Comparison of ENCODE assay signal across 8 mouse cellular contexts in the genomic region with DNA sequence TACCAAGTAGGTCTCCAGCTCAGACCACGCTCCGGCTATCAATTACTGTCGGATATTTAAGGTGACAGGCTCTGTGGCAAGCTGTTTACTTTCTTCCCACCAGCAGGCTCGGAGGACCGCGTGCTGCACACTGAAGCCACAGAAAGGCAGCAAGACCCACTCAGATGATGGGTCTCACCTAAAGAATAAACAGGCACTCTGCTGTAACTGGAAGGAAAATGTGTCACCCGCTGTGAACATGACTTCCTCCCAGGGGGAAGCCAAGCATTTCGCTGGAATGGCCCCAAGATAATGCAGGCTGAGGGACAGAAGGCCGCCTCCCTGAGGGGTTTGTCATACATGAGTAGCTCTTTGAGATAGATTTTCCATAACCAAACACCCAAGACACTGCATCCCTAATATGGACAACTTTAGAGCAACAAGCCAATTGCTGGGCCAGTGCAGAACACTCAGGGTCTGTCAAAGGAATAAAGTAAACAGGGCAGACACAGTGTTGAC.
DNase-seq lines count a peak whose midpoint lies in the region; ATAC-seq and TF ChIP-seq lines count a peak whose summit lies in the region.

No protein-coding gene starts in this region.

- H3K36me3 ChIP-seq in intestine, embryonic 14.5 days (ENCODE audit: control insufficient read depth, insufficient read depth, low read length): no peaks in the 10 kb centered on the region
- H3K36me3 ChIP-seq in intestine, embryonic 15.5 days: no peaks in the 10 kb centered on the region
- no peaks in the 10 kb centered on the region for H3K36me3 ChIP-seq in embryonic facial prominence, embryonic 10.5 days (replicated peaks)
- H3K36me3 ChIP-seq in heart, postnatal 0 days (replicated peaks; ENCODE audit: control insufficient read depth, insufficient read depth, low read length): no peaks in the 10 kb centered on the region
- H3K36me3 ChIP-seq in midbrain, embryonic 16.5 days (ENCODE audit: control insufficient read depth, insufficient read depth, low read length): no peaks in the 10 kb centered on the region

- no peaks in the 10 kb centered on the region for H3K27me3 ChIP-seq in intestine, embryonic 14.5 days (replicated peaks; ENCODE audit: control insufficient read depth, insufficient read depth, low read length)
- no peaks in the 10 kb centered on the region for H3K27me3 ChIP-seq in intestine, embryonic 15.5 days (replicated peaks)
- no peaks in the 10 kb centered on the region for H3K27me3 ChIP-seq in embryonic facial prominence, embryonic 10.5 days (replicated peaks; ENCODE audit: low read depth, poor library complexity, severe bottlenecking)
- no peaks in the 10 kb centered on the region for H3K27me3 ChIP-seq in heart, postnatal 0 days (ENCODE audit: control insufficient read depth, insufficient read depth, low read length)
- no peaks in the 10 kb centered on the region for H3K27me3 ChIP-seq in midbrain, embryonic 16.5 days (ENCODE audit: control insufficient read depth, insufficient read depth, low read depth, low read length)

- WGBS in intestine, embryonic 14.5 days: 18% methylated on average over 9 of the region's 9 CpGs
- WGBS in intestine, embryonic 15.5 days: 20% methylated on average over 9 of the region's 9 CpGs
- 21% methylated on average over 9 of the region's 9 CpGs for WGBS in embryonic facial prominence, embryonic 10.5 days
- WGBS in heart, postnatal 0 days: 7% methylated on average over 9 of the region's 9 CpGs
- 9% methylated on average over 9 of the region's 9 CpGs for WGBS in midbrain, embryonic 16.5 days

- no peak overlapping the region for H3K4me2 ChIP-seq in intestine, embryonic 14.5 days (ENCODE audit: low read length)
- no peak overlapping the region for H3K4me2 ChIP-seq in intestine, embryonic 15.5 days (replicated peaks)
- no peak overlapping the region for H3K4me2 ChIP-seq in heart, postnatal 0 days (ENCODE audit: low read depth, low read length)
- no peak overlapping the region for H3K4me2 ChIP-seq in midbrain, embryonic 16.5 days (ENCODE audit: low read length)

- no peak for DNase-seq in intestine, embryonic 14.5 days (ENCODE audit: low spot score)
- peak; percentile 32 for DNase-seq in embryonic facial prominence, embryonic 10.5 days (ENCODE audit: low spot score)
- DNase-seq in heart, postnatal 0 days (ENCODE audit: low spot score): peak; percentile 10
- no peak for DNase-seq in layer of hippocampus, adult 11-12 months (ENCODE audit: low spot score)
- no peak for DNase-seq in natural killer cell, adult 2 months (ENCODE audit: low spot score in 2 of 2)
- no peak for DNase-seq in urinary bladder, postnatal 10 days (ENCODE audit: low spot score)

- no peaks in the 10 kb centered on the region for H3K9me3 ChIP-seq in intestine, embryonic 14.5 days (ENCODE audit: control insufficient read depth, low read length)
- no peaks in the 10 kb centered on the region for H3K9me3 ChIP-seq in intestine, embryonic 15.5 days
- H3K9me3 ChIP-seq in embryonic facial prominence, embryonic 10.5 days: no peaks in the 10 kb centered on the region
- no peaks in the 10 kb centered on the region for H3K9me3 ChIP-seq in heart, postnatal 0 days (replicated peaks; ENCODE audit: control insufficient read depth, low read length)
- no peaks in the 10 kb centered on the region for H3K9me3 ChIP-seq in midbrain, embryonic 16.5 days (replicated peaks; ENCODE audit: control insufficient read depth, low read length, poor library complexity, severe bottlenecking)

- H3K9ac ChIP-seq in intestine, embryonic 14.5 days (ENCODE audit: low read length): no peak overlapping the region
- H3K9ac ChIP-seq in intestine, embryonic 15.5 days: no peak overlapping the region
- H3K9ac ChIP-seq in heart, postnatal 0 days (replicated peaks; ENCODE audit: low read depth, low read length): no peak overlapping the region
- H3K9ac ChIP-seq in midbrain, embryonic 16.5 days (ENCODE audit: low read depth, low read length): no peak overlapping the region; the same call in 1 of the 2 replicates

- no peak for ATAC-seq in intestine, embryonic 14.5 days (replicated peaks; ENCODE audit: low FRiP score, low TSS enrichment, low read depth)
- ATAC-seq in intestine, embryonic 15.5 days: no peak
- 0 out of 2 replicates have a peak, but pooled peaks have one; percentile 6 for ATAC-seq in heart, postnatal 0 days (ENCODE audit: insufficient read depth, low read depth)
- no peak for ATAC-seq in midbrain, embryonic 16.5 days

- H3K4me3 ChIP-seq in intestine, embryonic 14.5 days (ENCODE audit: low read depth, low read length): no peak overlapping the region
- H3K4me3 ChIP-seq in intestine, embryonic 15.5 days (replicated peaks): no peak overlapping the region
- no peak overlapping the region for H3K4me3 ChIP-seq in embryonic facial prominence, embryonic 10.5 days
- H3K4me3 ChIP-seq in heart, postnatal 0 days (ENCODE audit: low read depth, low read length): no peak overlapping the region
- no peak overlapping the region for H3K4me3 ChIP-seq in midbrain, embryonic 16.5 days (ENCODE audit: low read depth, low read length)

- TF ChIP-seq CTCF in heart, postnatal 0 days (IDR thresholded peaks at IDR 0.05; ENCODE audit: low read depth): no peak

- peak overlapping the region; percentile 43; the same call in 1 of the 2 replicates for H3K27ac ChIP-seq in intestine, embryonic 14.5 days (ENCODE audit: low read depth)
- no peak overlapping the region for H3K27ac ChIP-seq in intestine, embryonic 15.5 days
- no peak overlapping the region for H3K27ac ChIP-seq in embryonic facial prominence, embryonic 10.5 days (replicated peaks)
- H3K27ac ChIP-seq in heart, postnatal 0 days (ENCODE audit: low read depth): no peak overlapping the region
- peak overlapping the region; percentile 25 for H3K27ac ChIP-seq in midbrain, embryonic 16.5 days (ENCODE audit: low read length)

- TF ChIP-seq EP300 in heart, postnatal 0 days (IDR thresholded peaks at IDR 0.05; ENCODE audit: low read depth): no peak

- 0 out of 2 replicates have a peak, but pooled peaks cover 3% of the 10 kb centered on the region for H3K4me1 ChIP-seq in intestine, embryonic 14.5 days (replicated peaks; ENCODE audit: control insufficient read depth, insufficient read depth, low read length)
- no peaks in the 10 kb centered on the region for H3K4me1 ChIP-seq in intestine, embryonic 15.5 days (replicated peaks)
- H3K4me1 ChIP-seq in embryonic facial prominence, embryonic 10.5 days: peaks cover 12% of the 10 kb centered on the region
- no peaks in the 10 kb centered on the region for H3K4me1 ChIP-seq in heart, postnatal 0 days (ENCODE audit: control insufficient read depth, insufficient read depth)
- peaks cover 11% of the 10 kb centered on the region; the same call in 1 of the 2 replicates for H3K4me1 ChIP-seq in midbrain, embryonic 16.5 days (ENCODE audit: control insufficient read depth, insufficient read depth, low read length)

Comparison
In these comparisons a context has a peak if more than half of its experiments do, and no peak if none do; other contexts are left out.
1. H3K27ac ChIP-seq: peak in intestine, embryonic 14.5 days (single experiment) and midbrain, embryonic 16.5 days (single experiment); none in intestine, embryonic 15.5 days (single experiment), embryonic facial prominence, embryonic 10.5 days (single experiment) and heart, postnatal 0 days (single experiment).
2. DNase-seq: peak in embryonic facial prominence, embryonic 10.5 days (single experiment) and heart, postnatal 0 days (single experiment); none in intestine, embryonic 14.5 days (single experiment), layer of hippocampus, adult 11-12 months (single experiment), natural killer cell, adult 2 months (0 of 2) and urinary bladder, postnatal 10 days (single experiment).